8 mouse cellular contexts compared by ENCODE assay signal in genomic region chr2:142813033-142813432, GRCm38 (mm10).
A peak's percentile ranks its signal among the peaks of the same experiment; 100 is the strongest.
DNase-seq lines count a peak whose midpoint lies in the region; ATAC-seq lines count a peak whose summit lies in the region.

No protein-coding gene starts in this region.

- no peak overlapping the region for H3K4me2 ChIP-seq in midbrain, embryonic 16.5 days (ENCODE audit: low read length)

- no peak overlapping the region for H3K9ac ChIP-seq in midbrain, embryonic 16.5 days (ENCODE audit: low read depth, low read length)

- intact Hi-C loops in left cerebral cortex, postnatal 36 days (cut with DNase I), result loop anchor here (10.0 kb wide), 1 partner anchor 558 kb away; no protein-coding TSS in a partner anchor

- H3K27me3 ChIP-seq in heart, embryonic 10.5 days (ENCODE audit: insufficient read depth, poor library complexity, severe bottlenecking), result 0 out of 2 replicates have a peak, but pooled peaks cover 5% of the 10 kb centered on the region
- no peaks in the 10 kb centered on the region for H3K27me3 ChIP-seq in midbrain, embryonic 16.5 days (ENCODE audit: control insufficient read depth, insufficient read depth, low read depth, low read length)

- DNase-seq in heart, adult 18-20 months, result peak; percentile 35 to 65
- no peak for DNase-seq in heart, embryonic 10.5 days (ENCODE audit: low spot score)
- DNase-seq in cerebellum, adult 11-12 months, result peak; percentile 43
- peak; percentile 80 for DNase-seq in forelimb bud, embryonic 11.5 days (ENCODE audit: low read depth, low spot score)
- peak; percentile 15 for DNase-seq in kidney, adult 11 months
- peak; percentile 9 to 33 for DNase-seq in left cerebral cortex, postnatal 36 days (ENCODE audit: low spot score in 2 of 2)
- no peak for DNase-seq in gastrocnemius, adult 8-10 months (ENCODE audit: low spot score in 2 of 2)

- H3K9me3 ChIP-seq in heart, embryonic 10.5 days, result no peaks in the 10 kb centered on the region
- no peaks in the 10 kb centered on the region for H3K9me3 ChIP-seq in midbrain, embryonic 16.5 days (replicated peaks; ENCODE audit: control insufficient read depth, low read length, poor library complexity, severe bottlenecking)

- no peaks in the 10 kb centered on the region for H3K4me1 ChIP-seq in heart, embryonic 10.5 days
- H3K4me1 ChIP-seq in midbrain, embryonic 16.5 days (ENCODE audit: control insufficient read depth, insufficient read depth, low read length), result no peaks in the 10 kb centered on the region; the same call in 1 of the 2 replicates

- H3K4me3 ChIP-seq in heart, embryonic 10.5 days, result no peak overlapping the region
- H3K4me3 ChIP-seq in midbrain, embryonic 16.5 days (ENCODE audit: low read depth, low read length), result no peak overlapping the region

- H3K36me3 ChIP-seq in heart, embryonic 10.5 days, result no peaks in the 10 kb centered on the region
- H3K36me3 ChIP-seq in midbrain, embryonic 16.5 days (ENCODE audit: control insufficient read depth, insufficient read depth, low read length), result no peaks in the 10 kb centered on the region

- no peak overlapping the region for H3K27ac ChIP-seq in heart, embryonic 10.5 days
- H3K27ac ChIP-seq in midbrain, embryonic 16.5 days (ENCODE audit: low read length), result no peak overlapping the region

- WGBS in heart, embryonic 10.5 days, result 32% methylated on average over 2 of the region's 2 CpGs
- 34% methylated on average over 2 of the region's 2 CpGs for WGBS in midbrain, embryonic 16.5 days

- ATAC-seq in midbrain, embryonic 16.5 days, result peak; percentile 80; the same call in 1 of the 2 replicates

Comparison
In these comparisons a context has a peak if more than half of its experiments do, and no peak if none do; other contexts are left out.
1. DNase-seq: peak in heart, adult 18-20 months (2 of 2), cerebellum, adult 11-12 months (single experiment), forelimb bud, embryonic 11.5 days (single experiment), kidney, adult 11 months (single experiment) and left cerebral cortex, postnatal 36 days (2 of 2); none in heart, embryonic 10.5 days (single experiment) and gastrocnemius, adult 8-10 months (0 of 2).